Comparison of ENCODE assay signal across 28 mouse cellular contexts in the genomic region with DNA sequence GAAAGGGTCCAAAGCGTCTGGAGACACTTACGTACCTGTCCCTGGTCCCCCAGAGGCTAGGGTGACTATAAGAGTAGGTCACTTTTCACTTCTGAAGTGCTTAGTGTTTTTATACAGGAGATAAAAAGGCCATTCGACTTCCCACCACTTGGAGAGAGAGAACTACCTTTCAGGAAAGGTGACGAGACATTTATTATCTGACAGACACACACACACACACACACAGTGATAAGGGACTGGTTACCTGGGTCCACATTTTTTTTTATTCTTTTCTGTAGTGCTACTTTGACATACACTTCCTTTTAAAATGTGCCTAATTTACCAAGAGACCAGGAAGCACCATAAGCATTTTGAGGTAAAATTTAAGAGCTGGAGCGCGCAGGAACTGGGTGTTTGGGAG.
DNase-seq lines count a peak whose midpoint lies in the region; ATAC-seq and TF ChIP-seq lines count a peak whose summit lies in the region.
"Had no signal": no experiment of that assay in that cellular context is flagged by ENCODE, and none has a peak within 500 bp of the region (broad histone marks: within the 10 kb centered on the region; RNA-seq: fewer than 3 reads in every experiment).

No protein-coding gene starts in this region.

- DNase-seq in liver, embryonic 11.5 days (ENCODE audit: low spot score) = no peak
- no peak for DNase-seq in liver, postnatal 0 days
- DNase-seq in liver, embryonic 14.5 days (ENCODE audit: low read depth in 3 of 3, low spot score in 3 of 3) = no peak
- no peak for DNase-seq in ovary, adult 18-20 months (ENCODE audit: low spot score)
- DNase-seq in cerebellum, adult 8-10 months = no peak
- DNase-seq: adrenal gland, postnatal 10 days; adrenal gland, postnatal 36 days; cerebellum, adult 18-20 months; cerebellum, adult 9-11 months; cerebellum, postnatal 25 days; forebrain, postnatal 0 days; gastrocnemius, adult 2 months; gastrocnemius, postnatal 14 days; heart, adult 18-20 months; heart, postnatal 10 days; heart, postnatal 4 days had no signal

- H3K4me3 ChIP-seq in liver, embryonic 11.5 days (ENCODE audit: low read depth, low read length) = no peak overlapping the region
- no peak overlapping the region for H3K4me3 ChIP-seq in liver, postnatal 0 days (ENCODE audit: low read depth, low read length)
- no peak overlapping the region for H3K4me3 ChIP-seq in liver, embryonic 14.5 days (ENCODE audit: insufficient read depth in 1 of 2, low read depth in 2 of 2, low read length in 2 of 2)
- H3K4me3 ChIP-seq: embryonic facial prominence, embryonic 12.5 days; embryonic facial prominence, embryonic 15.5 days; forebrain, embryonic 13.5 days; gastrocnemius, adult 2 months; heart, embryonic 12.5 days; heart, embryonic 15.5 days had no signal

- H3K4me1 ChIP-seq in liver, embryonic 11.5 days (replicated peaks; ENCODE audit: control insufficient read depth, insufficient read depth, low read length) = no peaks in the 10 kb centered on the region
- no peaks in the 10 kb centered on the region for H3K4me1 ChIP-seq in liver, postnatal 0 days (ENCODE audit: insufficient read depth)
- H3K4me1 ChIP-seq in liver, embryonic 14.5 days (replicated peaks; ENCODE audit: control insufficient read depth in 2 of 2, insufficient read depth in 2 of 2, low read length in 1 of 2) = peaks cover 7 to 13% of the 10 kb centered on the region in 2 experiments
- H3K4me1 ChIP-seq: embryonic facial prominence, embryonic 12.5 days had no signal

- peaks cover 12% of the 10 kb centered on the region for H3K36me3 ChIP-seq in liver, embryonic 11.5 days (ENCODE audit: control insufficient read depth, insufficient read depth, low read length)
- H3K36me3 ChIP-seq in liver, postnatal 0 days (replicated peaks; ENCODE audit: insufficient read depth, low read length) = peaks cover 42% of the 10 kb centered on the region
- H3K36me3 ChIP-seq in liver, embryonic 14.5 days (replicated peaks; ENCODE audit: control insufficient read depth, insufficient read depth, low read depth) = no peaks in the 10 kb centered on the region; the same call in 1 of the 2 replicates

- H3K27me3 ChIP-seq in liver, embryonic 11.5 days (replicated peaks; ENCODE audit: control insufficient read depth, insufficient read depth, low read length) = no peaks in the 10 kb centered on the region
- H3K27me3 ChIP-seq in liver, postnatal 0 days (ENCODE audit: insufficient read depth, low read length) = no peaks in the 10 kb centered on the region
- no peaks in the 10 kb centered on the region for H3K27me3 ChIP-seq in liver, embryonic 14.5 days (ENCODE audit: control insufficient read depth, insufficient read depth, low read length)
- H3K27me3 ChIP-seq: embryonic facial prominence, embryonic 12.5 days; embryonic facial prominence, embryonic 15.5 days; forebrain, embryonic 13.5 days; heart, embryonic 12.5 days; heart, embryonic 15.5 days had no signal

- TF ChIP-seq CTCF in liver, postnatal 0 days (IDR thresholded peaks at IDR 0.05; ENCODE audit: low read depth) = no peak
- no peak for TF ChIP-seq CTCF in liver, embryonic 14.5 days (IDR thresholded peaks at IDR 0.05; ENCODE audit: low read depth)

- H3K9ac ChIP-seq in liver, embryonic 11.5 days (ENCODE audit: low read depth, low read length) = no peak overlapping the region
- H3K9ac ChIP-seq in liver, postnatal 0 days (replicated peaks) = no peak overlapping the region
- peak overlapping the region; percentile 32 for H3K9ac ChIP-seq in liver, embryonic 14.5 days (replicated peaks)
- H3K9ac ChIP-seq: embryonic facial prominence, embryonic 12.5 days; embryonic facial prominence, embryonic 15.5 days; forebrain, embryonic 13.5 days; forebrain, postnatal 0 days; heart, embryonic 12.5 days; heart, embryonic 15.5 days; hindbrain, embryonic 14.5 days had no signal

- H3K9me3 ChIP-seq in liver, embryonic 11.5 days (ENCODE audit: control insufficient read depth, low read length) = no peaks in the 10 kb centered on the region
- H3K9me3 ChIP-seq in liver, postnatal 0 days (ENCODE audit: low read length) = no peaks in the 10 kb centered on the region
- H3K9me3 ChIP-seq in liver, embryonic 14.5 days (ENCODE audit: control insufficient read depth, low read length) = no peaks in the 10 kb centered on the region
- H3K9me3 ChIP-seq: embryonic facial prominence, embryonic 12.5 days; embryonic facial prominence, embryonic 15.5 days; forebrain, embryonic 13.5 days; heart, embryonic 12.5 days; heart, embryonic 15.5 days had no signal

- no peak overlapping the region for H3K27ac ChIP-seq in liver, embryonic 11.5 days (ENCODE audit: low read depth, low read length)
- H3K27ac ChIP-seq in liver, postnatal 0 days (ENCODE audit: low read depth) = no peak overlapping the region
- no peak overlapping the region for H3K27ac ChIP-seq in liver, embryonic 14.5 days
- H3K27ac ChIP-seq: embryonic facial prominence, embryonic 12.5 days; embryonic facial prominence, embryonic 15.5 days; forebrain, embryonic 13.5 days; gastrocnemius, adult 2 months; heart, embryonic 15.5 days; hindbrain, embryonic 14.5 days; hindbrain, postnatal 0 days had no signal

- 0 out of 2 replicates have a peak, but pooled peaks have one; percentile 39 for ATAC-seq in liver, embryonic 11.5 days (replicated peaks; ENCODE audit: low FRiP score)
- no peak for ATAC-seq in liver, postnatal 0 days
- ATAC-seq in erythroid progenitor cell, adult 5-6 weeks (replicated peaks; ENCODE audit: low FRiP score, poor library complexity, severe bottlenecking) = 0 out of 2 replicates have a peak, but pooled peaks have one; percentile 20
- peak; percentile 56; the same call in 1 of the 2 replicates for ATAC-seq in liver, embryonic 14.5 days (ENCODE audit: insufficient read depth)
- peak; percentile 38; the same call in 1 of the 2 replicates for ATAC-seq in megakaryocyte-erythroid progenitor cell, adult 5-6 weeks (replicated peaks; ENCODE audit: low FRiP score, low TSS enrichment, poor library complexity, severe bottlenecking)
- ATAC-seq: activated CD4-positive, CD25-positive, alpha-beta regulatory T cell, adult 4 months; CD4-positive, CD25-positive, alpha-beta regulatory T cell, adult 4 months; forebrain, embryonic 13.5 days; forebrain, postnatal 0 days; hindbrain, postnatal 0 days; inflammation-experienced regulatory T-cells, adult 6 months had no signal

- H3K4me2 ChIP-seq in liver, embryonic 11.5 days = no peak overlapping the region
- no peak overlapping the region for H3K4me2 ChIP-seq in liver, postnatal 0 days (ENCODE audit: low read depth, low read length)
- H3K4me2 ChIP-seq in liver, embryonic 14.5 days (ENCODE audit: low read depth) = no peak overlapping the region
- H3K4me2 ChIP-seq: embryonic facial prominence, embryonic 12.5 days; embryonic facial prominence, embryonic 15.5 days; forebrain, embryonic 13.5 days; heart, embryonic 12.5 days; heart, embryonic 15.5 days; hindbrain, embryonic 14.5 days had no signal

- 75% methylated on average over 6 of the region's 6 CpGs for whole genome bisulfite sequencing in liver, embryonic 11.5 days
- WGBS in liver, postnatal 0 days (ENCODE audit: insufficient replicate concordance) = 74% methylated on average over 6 of the region's 6 CpGs
- WGBS in liver, embryonic 14.5 days (ENCODE audit: insufficient replicate concordance) = 66% methylated on average over 6 of the region's 6 CpGs

- no peak for TF ChIP-seq EP300 in liver, postnatal 0 days (IDR thresholded peaks at IDR 0.05; ENCODE audit: low read depth)
- peak; percentile 64 for TF ChIP-seq EP300 in liver, embryonic 14.5 days (IDR thresholded peaks at IDR 0.05; ENCODE audit: low read depth)
